Mouse (Mus musculus) limb, embryonic 11.5 days (tissue): Measurements from ENCODE around the gene Rin3. TPM values are rescaled to one million over a fixed set of nuclear protein-coding genes. Genes with fewer than 3 reads are reported as not detected.

Source experiments
- ATAC-seq: fragments of 200-750 bp; cut with Nextera tagmentation; 2 replicates; pipeline ENCODE4 v1.8.0; 2017; ENCODE audit warnings: low read depth; ENCODE audit not compliant: insufficient number of reproducible peaks, low FRiP score, low TSS enrichment
- DNase-seq: peaks from one replicate; pipeline ENCODE4 v3.0.0-alpha.2; 2015; ENCODE audit warnings: low spot score
- H3K27ac ChIP-seq: fragments of 300-500 bp; sonication (generic); replicated peaks from 2 replicates; pipeline ENCODE4 v1.5.1; 2014; ENCODE audit warnings: low read depth, mild to moderate bottlenecking, low read length
- H3K27me3 ChIP-seq: fragments of 300-500 bp; sonication (generic); 2 replicates; pipeline ENCODE4 v1.6.1; 2014; ENCODE audit warnings: mild to moderate bottlenecking, low read length, mixed read lengths; ENCODE audit not compliant: control insufficient read depth, insufficient read depth
- H3K36me3 ChIP-seq: fragments of 300-500 bp; sonication (generic); 2 replicates; pipeline ENCODE4 v1.6.1; 2014; ENCODE audit warnings: mild to moderate bottlenecking, low read length, moderate library complexity, mixed read lengths; ENCODE audit not compliant: control insufficient read depth, insufficient read depth
- H3K4me1 ChIP-seq: fragments of 300-500 bp; sonication (generic); 2 replicates; pipeline ENCODE4 v1.6.1; 2014; ENCODE audit warnings: low read length, mixed read lengths; ENCODE audit not compliant: control insufficient read depth, insufficient read depth
- H3K4me2 ChIP-seq: fragments of 300-500 bp; sonication (generic); 2 replicates; pipeline ENCODE4 v1.6.1; 2014; ENCODE audit warnings: low read depth, mild to moderate bottlenecking, moderate library complexity; ENCODE audit not compliant: severe bottlenecking
- H3K4me3 ChIP-seq: fragments of 300-500 bp; sonication (generic); 2 replicates; pipeline ENCODE4 v1.5.1; 2014; ENCODE audit warnings: low read depth, low read length
- H3K9ac ChIP-seq: fragments of 300-500 bp; sonication (generic); 2 replicates; pipeline ENCODE4 v1.6.1; 2014; ENCODE audit warnings: mild to moderate bottlenecking, low read length
- H3K9me3 ChIP-seq: fragments of 300-500 bp; sonication (generic); 2 replicates; pipeline ENCODE4 v1.6.1; 2016; ENCODE audit warnings: low read length; ENCODE audit not compliant: control insufficient read depth
- WGBS: fragments of 180-500 bp; shearing (Covaris S2); extraction: QIAGEN DNeasy Blood & Tissue Kit; methylation state at CpG from one replicate; pipeline ENCODE4 v1.1.7; 2014; 5-methylcytosine and 5-hydroxymethylcytosine counted together
- polyA plus RNA-seq: library from polyadenylated mRNA; unstranded; fragments of >200 nt; fragmentation: Nextera tagmentation; extraction: Ambion mirVana; gene quantifications from 2 replicates; pipeline ENCODE4 v1.2.1, GENCODE M21; 2014

Rin3 gene
- polyA plus RNA-seq, 1 experiment from 2014 or later = 4.2 TPM

GRCm38 (mm10) chr12:102301585-102301984 is 18.7 kb downstream of the Rin3 start:
- ATAC-seq (no peak), DNase-seq (no peak)
- H3K4me1 ChIP-seq = 0 out of 2 replicates have a peak, but pooled peaks cover 4% of the 10 kb centered on the region
- no peak overlapping the region for H3K9ac ChIP-seq
- H3K9me3 ChIP-seq = no peaks in the 10 kb centered on the region
- no peak overlapping the region for H3K27ac ChIP-seq
- no peaks in the 10 kb centered on the region for H3K36me3 ChIP-seq
- no peaks in the 10 kb centered on the region for H3K27me3 ChIP-seq
- no peak overlapping the region for H3K4me3 ChIP-seq
- 78% methylated on average over 1 of the region's 1 CpGs for WGBS
- no peak overlapping the region for H3K4me2 ChIP-seq

- H3K9me3 ChIP-seq = no peaks in the 10 kb centered on the region
- H3K27ac ChIP-seq = no peak overlapping the region; the same call in 1 of the 2 replicates
- 0 out of 2 replicates have a peak, but pooled peaks cover 4% of the 10 kb centered on the region for H3K4me1 ChIP-seq
- H3K4me2 ChIP-seq = no peak overlapping the region
- no peaks in the 10 kb centered on the region for H3K27me3 ChIP-seq
- no peak overlapping the region for H3K4me3 ChIP-seq
- DNase-seq (no peak), ATAC-seq (no peak; the same call in 1 of the 2 replicates)
- whole genome bisulfite sequencing = 67% methylated on average over 9 of the region's 9 CpGs
- H3K9ac ChIP-seq = no peak overlapping the region
- no peaks in the 10 kb centered on the region for H3K36me3 ChIP-seq
Measured at GRCm38 (mm10) chr12:102302322-102302721, 19.5 kb downstream of the Rin3 start.

GRCm38 (mm10) chr12:102302831-102303351 is 20.0 kb downstream of the Rin3 start:
- DNase-seq (no peak), ATAC-seq (no peak)
- 70% methylated on average over 4 of the region's 4 CpGs for whole genome bisulfite sequencing
- Histone ChIP-seq H3K27ac (no peak overlapping the region; the same call in 1 of the 2 replicates), H3K36me3 (no peaks in the 10 kb centered on the region), H3K4me3 (no peak overlapping the region), H3K4me1 (0 out of 2 replicates have a peak, but pooled peaks cover 4% of the 10 kb centered on the region), H3K9ac (no peak overlapping the region), H3K4me2 (no peak overlapping the region), H3K9me3 (no peaks in the 10 kb centered on the region), H3K27me3 (no peaks in the 10 kb centered on the region)

- Histone ChIP-seq H3K27ac (no peak overlapping the region), H3K4me1 (0 out of 2 replicates have a peak, but pooled peaks cover 4% of the 10 kb centered on the region), H3K9ac (no peak overlapping the region), H3K27me3 (no peaks in the 10 kb centered on the region), H3K4me2 (no peak overlapping the region), H3K4me3 (no peak overlapping the region), H3K9me3 (no peaks in the 10 kb centered on the region), H3K36me3 (no peaks in the 10 kb centered on the region)
- WGBS = 58% methylated on average over 7 of the region's 7 CpGs
- ATAC-seq (no peak), DNase-seq (no peak)
Measured at GRCm38 (mm10) chr12:102303867-102304266, 21.0 kb downstream of the Rin3 start.

GRCm38 (mm10) chr12:102305069-102305836 is 22.4 kb downstream of the Rin3 start:
- H3K27ac ChIP-seq = no peak overlapping the region
- WGBS = 59% methylated on average over 10 of the region's 10 CpGs
- ATAC-seq = no peak
- no peaks in the 10 kb centered on the region for H3K27me3 ChIP-seq
- DNase-seq = no peak
- H3K9ac ChIP-seq = no peak overlapping the region
- H3K4me3 ChIP-seq = no peak overlapping the region
- no peaks in the 10 kb centered on the region for H3K36me3 ChIP-seq
- 0 out of 2 replicates have a peak, but pooled peaks cover 4% of the 10 kb centered on the region for H3K4me1 ChIP-seq
- H3K4me2 ChIP-seq = no peak overlapping the region
- no peaks in the 10 kb centered on the region for H3K9me3 ChIP-seq

GRCm38 (mm10) chr12:102308001-102308456 is 25.2 kb downstream of the Rin3 start:
- no peak overlapping the region for H3K4me2 ChIP-seq
- H3K4me3 ChIP-seq = no peak overlapping the region
- no peaks in the 10 kb centered on the region for H3K4me1 ChIP-seq
- H3K27ac ChIP-seq = no peak overlapping the region
- H3K9me3 ChIP-seq = no peaks in the 10 kb centered on the region
- H3K36me3 ChIP-seq = no peaks in the 10 kb centered on the region
- DNase-seq (no peak), ATAC-seq (no peak)
- 72% methylated on average over 6 of the region's 6 CpGs for whole genome bisulfite sequencing
- no peak overlapping the region for H3K9ac ChIP-seq
- H3K27me3 ChIP-seq = no peaks in the 10 kb centered on the region

- H3K4me3 ChIP-seq = no peak overlapping the region
- no peaks in the 10 kb centered on the region for H3K4me1 ChIP-seq
- DNase-seq = no peak
- no peaks in the 10 kb centered on the region for H3K9me3 ChIP-seq
- no peaks in the 10 kb centered on the region for H3K36me3 ChIP-seq
- no peak overlapping the region for H3K27ac ChIP-seq
- 78% methylated on average over 16 of the region's 16 CpGs for WGBS
- no peak overlapping the region for H3K4me2 ChIP-seq
- no peaks in the 10 kb centered on the region for H3K27me3 ChIP-seq
- ATAC-seq = no peak
- no peak overlapping the region for H3K9ac ChIP-seq
Measured at GRCm38 (mm10) chr12:102308457-102309011, 25.7 kb downstream of the Rin3 start.

GRCm38 (mm10) chr12:102309099-102309799 is 26.4 kb downstream of the Rin3 start:
- no peaks in the 10 kb centered on the region for H3K4me1 ChIP-seq
- WGBS = 93% methylated on average over 11 of the region's 11 CpGs
- DNase-seq (no peak), ATAC-seq (no peak)
- no peak overlapping the region for H3K4me2 ChIP-seq
- no peaks in the 10 kb centered on the region for H3K36me3 ChIP-seq
- H3K9me3 ChIP-seq = no peaks in the 10 kb centered on the region
- H3K4me3 ChIP-seq = no peak overlapping the region
- no peak overlapping the region for H3K27ac ChIP-seq
- no peaks in the 10 kb centered on the region for H3K27me3 ChIP-seq
- H3K9ac ChIP-seq = no peak overlapping the region
